Mouse (Mus musculus) ES-Bruce4 (cell line): ENCODE results near the gene Rxfp3. TPM values are rescaled to one million over a fixed set of nuclear protein-coding genes. Genes with fewer than 3 reads are reported as not detected.

Experiments
- H3K27ac ChIP-seq: 2 replicates; pipeline ENCODE4 v1.5.1; 2012; ENCODE audit warnings: low read length, inconsistent platforms; ENCODE audit not compliant: insufficient read depth
- H3K27me3 ChIP-seq: 2 replicates; pipeline ENCODE4 v1.6.1; 2012; ENCODE audit warnings: mild to moderate bottlenecking, low read length, inconsistent platforms; ENCODE audit not compliant: control insufficient read depth, poor library complexity, insufficient read depth, severe bottlenecking
- H3K36me3 ChIP-seq: 2 replicates; pipeline ENCODE4 v1.6.1; 2012; ENCODE audit warnings: inconsistent platforms, mild to moderate bottlenecking, low read length, moderate library complexity; ENCODE audit not compliant: control insufficient read depth, poor library complexity, insufficient read depth, severe bottlenecking
- H3K4me1 ChIP-seq: one replicate; pipeline ENCODE4 v1.8.1; 2011; ENCODE audit warnings: low read length; ENCODE audit not compliant: control insufficient read depth, insufficient read depth
- H3K4me3 ChIP-seq: 2 replicates; pipeline ENCODE4 v1.5.1; 2011; ENCODE audit warnings: low read depth, mild to moderate bottlenecking, low read length
- H3K9ac ChIP-seq: 2 replicates; pipeline ENCODE4 v1.6.1; 2012; ENCODE audit warnings: low read depth, mild to moderate bottlenecking, inconsistent platforms; ENCODE audit not compliant: poor library complexity, severe bottlenecking
- H3K9me3 ChIP-seq: replicated peaks from 2 replicates; pipeline ENCODE4 v1.6.1; 2012; ENCODE audit warnings: mild to moderate bottlenecking, low read length, inconsistent platforms; ENCODE audit not compliant: control insufficient read depth, poor library complexity, insufficient read depth, severe bottlenecking
- CTCF ChIP-seq: IDR thresholded peaks from one replicate; pipeline ENCODE4 v1.8.1; 2011; ENCODE audit warnings: low read depth, low read length
- EP300 ChIP-seq: IDR thresholded peaks from 2 replicates; pipeline ENCODE4 v1.6.1; 2011; ENCODE audit warnings: low read depth, low read length; ENCODE audit not compliant: insufficient read depth
- POLR2A ChIP-seq: IDR thresholded peaks from one replicate; pipeline ENCODE4 v1.8.1; 2011; ENCODE audit warnings: low read length; ENCODE audit not compliant: insufficient read depth
- polyA plus RNA-seq: library from polyadenylated mRNA; stranded (reverse); fragments of >200 nt; gene quantifications from 2 replicates; pipeline ENCODE4 v1.2.4, GENCODE M21; 2011; ENCODE audit warnings: low read depth; ENCODE audit not compliant: missing spikeins, insufficient read depth, insufficient read length

Rxfp3 gene
- polyA plus RNA-seq, 1 experiment = not detected

GRCm38 (mm10) chr15:11010976-11011548, 26.7 kb downstream of the Rxfp3 start:
- Histone ChIP-seq H3K27ac (no peak overlapping the region), H3K36me3 (no peaks in the 10 kb centered on the region), H3K4me3 (no peak overlapping the region), H3K9ac (no peak overlapping the region), H3K9me3 (no peaks in the 10 kb centered on the region), H3K4me1 (no peaks in the 10 kb centered on the region), H3K27me3 (no peaks in the 10 kb centered on the region; the same call in 1 of the 2 replicates)
- TF ChIP-seq CTCF (no peak), POLR2A (no peak), EP300 (no peak)

- Histone ChIP-seq H3K27me3 (no peaks in the 10 kb centered on the region; the same call in 1 of the 2 replicates), H3K9ac (no peak overlapping the region)
- TF ChIP-seq EP300 = no peak
- TF ChIP-seq CTCF = peak; percentile 35
These were observed 29.0 kb downstream of the Rxfp3 start for GRCm38 (mm10) chr15:11008756-11009155.

GRCm38 (mm10) chr15:11004646-11005045, 33.1 kb downstream of the Rxfp3 start:
- no peak for TF ChIP-seq POLR2A
- no peak for TF ChIP-seq CTCF
- TF ChIP-seq EP300 = no peak
- Histone ChIP-seq H3K36me3 (no peaks in the 10 kb centered on the region), H3K4me1 (no peaks in the 10 kb centered on the region), H3K9me3 (no peaks in the 10 kb centered on the region), H3K9ac (no peak overlapping the region), H3K4me3 (no peak overlapping the region), H3K27ac (no peak overlapping the region), H3K27me3 (no peaks in the 10 kb centered on the region; the same call in 1 of the 2 replicates)

More at GRCm38 (mm10) chr15:11008756-11009155, 29.0 kb downstream of the Rxfp3 start:
- Histone ChIP-seq H3K36me3 (no peaks in the 10 kb centered on the region), H3K4me3 (no peak overlapping the region), H3K9me3 (no peaks in the 10 kb centered on the region), H3K4me1 (no peaks in the 10 kb centered on the region), H3K27ac (no peak overlapping the region)

- Histone ChIP-seq H3K9ac (no peak overlapping the region), H3K27ac (no peak overlapping the region), H3K36me3 (no peaks in the 10 kb centered on the region), H3K4me1 (no peaks in the 10 kb centered on the region), H3K4me3 (no peak overlapping the region), H3K27me3 (no peaks in the 10 kb centered on the region; the same call in 1 of the 2 replicates), H3K9me3 (no peaks in the 10 kb centered on the region)
- TF ChIP-seq POLR2A (no peak), EP300 (no peak), CTCF (no peak)
These were observed 34.0 kb downstream of the Rxfp3 start for GRCm38 (mm10) chr15:11003791-11004190.

- H3K36me3 ChIP-seq = no peaks in the 10 kb centered on the region
- H3K9me3 ChIP-seq = no peaks in the 10 kb centered on the region
- TF ChIP-seq CTCF (no peak), POLR2A (no peak), EP300 (no peak)
- no peak within 1 kb of the TSS for H3K9ac ChIP-seq
- H3K27me3 ChIP-seq = no peaks in the 10 kb centered on the region
- no peak within 1 kb of the TSS for H3K27ac ChIP-seq
- no peaks in the 10 kb centered on the region for H3K4me1 ChIP-seq
- H3K4me3 ChIP-seq = no peak within 1 kb of the TSS
These were observed 37.4 kb downstream of the Rxfp3 start, which contains the start of gene Slc45a2 for GRCm38 (mm10) chr15:11000421-11000820. TSS of gene Slc45a2 (plus strand) at chr15:11000721.

GRCm38 (mm10) chr15:10999832-11000231, 38.0 kb downstream of the Rxfp3 start:
- Histone ChIP-seq H3K9ac (no peak overlapping the region), H3K36me3 (no peaks in the 10 kb centered on the region), H3K27me3 (no peaks in the 10 kb centered on the region), H3K4me1 (no peaks in the 10 kb centered on the region), H3K4me3 (no peak overlapping the region), H3K9me3 (no peaks in the 10 kb centered on the region), H3K27ac (no peak overlapping the region)
- TF ChIP-seq EP300 = no peak
- TF ChIP-seq POLR2A = no peak
